Mouse (Mus musculus) embryonic facial prominence, embryonic 11.5 days (tissue): Measurements from ENCODE around the gene Hnrnpu. TPM values are rescaled to one million over a fixed set of nuclear protein-coding genes. Genes with fewer than 3 reads are reported as not detected.

ENCODE experiments used
- ATAC-seq: fragments of 200-750 bp; cut with Nextera tagmentation; replicated peaks from 2 replicates; pipeline ENCODE4 v1.8.0; 2017; ENCODE audit warnings: low read depth; ENCODE audit not compliant: insufficient number of reproducible peaks, low FRiP score, low TSS enrichment
- DNase-seq: peaks from one replicate; pipeline ENCODE4 v3.0.0-alpha.2; 2015; ENCODE audit warnings: low spot score
- H3K27ac ChIP-seq: fragments of 300-500 bp; sonication (generic); replicated peaks from 2 replicates; pipeline ENCODE4 v1.5.1; 2014; ENCODE audit warnings: mild to moderate bottlenecking, low read depth, low read length, control low read depth
- H3K27me3 ChIP-seq: fragments of 300-500 bp; sonication (generic); 2 replicates; pipeline ENCODE4 v1.6.1; 2014; ENCODE audit warnings: mild to moderate bottlenecking, low read length, moderate library complexity, mixed read lengths; ENCODE audit not compliant: control insufficient read depth, insufficient read depth
- H3K36me3 ChIP-seq: fragments of 300-500 bp; sonication (generic); replicated peaks from 2 replicates; pipeline ENCODE4 v1.6.1; 2014; ENCODE audit warnings: low read depth, mild to moderate bottlenecking, low read length, moderate library complexity, mixed read lengths; ENCODE audit not compliant: control insufficient read depth, insufficient read depth
- H3K4me1 ChIP-seq: fragments of 300-500 bp; sonication (generic); 2 replicates; pipeline ENCODE4 v1.6.1; 2014; ENCODE audit warnings: low read length, mixed read lengths; ENCODE audit not compliant: control insufficient read depth, insufficient read depth
- H3K4me2 ChIP-seq: fragments of 300-500 bp; sonication (generic); 2 replicates; pipeline ENCODE4 v1.6.1; 2014; ENCODE audit warnings: low read depth, mild to moderate bottlenecking, control low read depth, low read length, moderate library complexity
- H3K4me3 ChIP-seq: fragments of 300-500 bp; sonication (generic); 2 replicates; pipeline ENCODE4 v1.5.1; 2014; ENCODE audit warnings: low read depth, low read length, control low read depth
- H3K9ac ChIP-seq: fragments of 300-500 bp; sonication (generic); replicated peaks from 2 replicates; pipeline ENCODE4 v1.6.1; 2014; ENCODE audit warnings: mild to moderate bottlenecking, control low read depth, low read length
- H3K9me3 ChIP-seq: fragments of 300-500 bp; sonication (generic); replicated peaks from 2 replicates; pipeline ENCODE4 v1.6.1; 2016; ENCODE audit warnings: mild to moderate bottlenecking, low read length, inconsistent platforms, mixed read lengths; ENCODE audit not compliant: control insufficient read depth
- WGBS: fragments of 180-500 bp; shearing (Covaris S2); extraction: QIAGEN DNeasy Blood & Tissue Kit; methylation state at CpG from one replicate; pipeline ENCODE4 v1.1.7; 2014; 5-methylcytosine and 5-hydroxymethylcytosine counted together
- polyA plus RNA-seq: library from polyadenylated mRNA; unstranded; fragments of >200 nt; fragmentation: Nextera tagmentation; extraction: Ambion mirVana; gene quantifications from 2 replicates; pipeline ENCODE4 v1.2.1, GENCODE M21; 2014

Gene Hnrnpu
- 823 and 953 TPM in 2 replicates for polyA plus RNA-seq

DNA sequence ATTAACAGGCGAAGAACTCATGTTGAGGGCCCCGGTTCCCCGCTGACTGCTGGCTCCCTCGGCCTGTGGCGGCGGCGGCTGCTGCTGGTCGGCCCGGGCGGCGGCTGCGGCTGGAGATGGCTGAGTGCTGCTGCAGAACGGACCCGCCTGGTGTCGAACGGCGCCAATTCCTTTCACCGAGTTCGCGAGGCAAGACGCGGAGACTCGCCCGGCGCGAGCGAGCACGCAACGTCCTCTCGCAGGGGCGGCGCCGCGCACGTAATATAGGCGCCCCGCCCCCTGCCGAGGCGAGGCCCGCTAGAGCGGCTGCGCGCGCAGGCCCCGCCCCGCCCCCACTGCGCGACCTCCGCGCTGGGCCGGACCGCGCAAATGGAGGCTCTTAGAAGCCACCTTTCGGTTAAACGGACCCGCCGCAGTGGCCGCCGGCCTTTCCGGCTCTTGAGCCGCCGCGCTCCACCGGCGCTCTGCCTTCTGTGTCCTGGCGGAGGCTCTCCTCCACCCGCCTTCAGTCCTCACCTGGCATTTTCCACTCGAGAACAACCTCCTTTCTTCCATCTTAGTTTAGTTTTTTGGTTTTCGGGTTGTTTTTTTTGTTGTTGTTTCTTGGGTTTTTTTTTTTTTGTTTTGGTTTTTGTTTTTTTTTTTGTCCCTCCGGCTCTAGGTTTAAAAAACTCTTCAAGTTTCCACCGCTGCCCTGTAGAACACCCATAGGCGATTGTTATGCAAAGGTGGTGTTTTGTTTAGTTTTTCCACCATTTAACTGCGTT, at the start of gene Hnrnpu:
Gene Hnrnpu (minus strand): TSS at position 247 of the 767 bp plus-strand sequence.
- peak within 1 kb of the TSS; percentile 99 for H3K27ac ChIP-seq
- H3K27me3 ChIP-seq: no peaks in the 10 kb centered on the region
- peaks cover 3% of the 10 kb centered on the region for H3K36me3 ChIP-seq
- DNase-seq (peak; percentile 97), ATAC-seq (peak; percentile 85)
- H3K9ac ChIP-seq: peak within 1 kb of the TSS; percentile 100
- no peaks in the 10 kb centered on the region for H3K4me1 ChIP-seq
- WGBS: under 1% methylated on average over 58 of the region's 73 CpGs
- peak within 1 kb of the TSS; percentile 47 for H3K4me2 ChIP-seq
- peak within 1 kb of the TSS; percentile 100 for H3K4me3 ChIP-seq
- no peaks in the 10 kb centered on the region for H3K9me3 ChIP-seq

DNA sequence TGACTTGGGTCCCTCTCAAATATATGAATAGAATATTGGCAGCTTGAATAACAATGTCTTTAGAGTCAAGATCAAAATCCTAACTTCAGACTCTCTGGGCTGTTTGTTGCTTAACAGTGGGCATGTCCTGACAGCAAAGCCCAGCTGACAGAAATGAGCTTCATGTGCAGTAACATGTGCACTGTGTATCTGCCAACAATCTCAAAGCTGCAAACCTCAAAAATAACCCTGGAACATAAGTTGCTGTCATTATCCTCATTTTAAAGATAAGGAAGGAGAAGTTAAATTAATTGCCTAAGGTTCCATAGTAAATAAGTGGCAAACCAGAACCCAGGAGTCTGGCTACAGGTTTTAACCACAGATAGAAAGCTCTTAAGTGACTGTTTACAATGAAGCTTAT, 44.6 kb upstream of the Hnrnpu start:
- no peak overlapping the region for H3K4me3 ChIP-seq
- no peak overlapping the region for H3K9ac ChIP-seq
- no peaks in the 10 kb centered on the region for H3K9me3 ChIP-seq
- ATAC-seq (no peak), DNase-seq (no peak)
- no peak overlapping the region for H3K27ac ChIP-seq
- H3K4me2 ChIP-seq: no peak overlapping the region
- no peaks in the 10 kb centered on the region for H3K36me3 ChIP-seq
- H3K4me1 ChIP-seq: no peaks in the 10 kb centered on the region
- no peaks in the 10 kb centered on the region for H3K27me3 ChIP-seq

- H3K27me3 ChIP-seq: no peaks in the 10 kb centered on the region
- H3K9ac ChIP-seq: no peak overlapping the region
- no peak overlapping the region for H3K4me3 ChIP-seq
- no peaks in the 10 kb centered on the region for H3K36me3 ChIP-seq
- H3K27ac ChIP-seq: no peak overlapping the region
- no peaks in the 10 kb centered on the region for H3K9me3 ChIP-seq
- ATAC-seq: no peak
- H3K4me2 ChIP-seq: no peak overlapping the region
- no peaks in the 10 kb centered on the region for H3K4me1 ChIP-seq
- no peak for DNase-seq
- 65% methylated on average over 1 of the region's 1 CpGs for WGBS
These were observed 41.6 kb upstream of the Hnrnpu start for GRCm38 (mm10) chr1:178379224-178379623.

DNA sequence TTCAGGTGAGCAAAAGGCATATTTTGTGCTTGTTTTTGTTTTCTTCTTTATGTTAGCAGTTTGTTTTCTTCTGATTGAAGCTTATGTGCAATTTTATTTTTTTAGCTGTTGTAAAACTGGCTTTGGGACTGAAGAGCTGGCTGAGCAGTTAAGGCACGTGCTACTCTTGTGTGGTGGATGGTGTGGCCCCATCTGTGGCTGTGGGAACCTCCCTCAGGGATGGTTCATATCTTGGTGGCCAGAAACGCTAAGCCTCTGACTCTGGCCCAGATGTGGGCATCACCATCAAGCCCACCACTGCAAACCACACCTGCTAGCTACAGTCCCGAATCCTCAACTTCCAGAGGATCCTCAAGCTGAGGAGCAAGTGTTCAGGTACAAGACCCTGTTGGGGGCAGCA, 40.5 kb upstream of the Hnrnpu start:
- Histone ChIP-seq H3K4me3 (no peak overlapping the region), H3K27me3 (no peaks in the 10 kb centered on the region), H3K4me2 (no peak overlapping the region), H3K27ac (no peak overlapping the region), H3K4me1 (no peaks in the 10 kb centered on the region), H3K9ac (no peak overlapping the region), H3K9me3 (no peaks in the 10 kb centered on the region), H3K36me3 (no peaks in the 10 kb centered on the region)
- no peak for ATAC-seq
- no peak for DNase-seq
- WGBS: 73% methylated on average over 3 of the region's 3 CpGs

DNA sequence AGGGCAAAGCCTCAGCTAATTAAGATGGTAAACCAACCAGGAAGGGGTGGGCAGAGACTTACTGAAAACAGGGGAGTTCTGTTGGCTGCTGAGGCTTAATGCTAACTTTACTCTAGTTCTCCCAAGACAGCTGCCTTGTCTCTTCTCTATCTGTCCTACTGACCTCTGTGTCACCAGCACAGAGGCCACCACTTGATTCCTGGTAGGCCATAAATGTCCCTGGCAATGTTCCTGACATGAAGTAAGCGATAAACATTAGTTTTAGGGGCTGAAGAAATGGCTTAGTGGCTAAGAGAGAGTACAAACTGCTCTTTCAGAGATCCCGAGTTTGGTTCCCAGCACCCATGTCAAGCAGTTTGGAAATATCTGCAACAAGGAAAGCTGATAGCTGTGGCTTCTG, 39.3 kb upstream of the Hnrnpu start:
- WGBS: 85% methylated on average over 2 of the region's 2 CpGs
- Histone ChIP-seq H3K36me3 (no peaks in the 10 kb centered on the region), H3K4me2 (no peak overlapping the region)

DNA sequence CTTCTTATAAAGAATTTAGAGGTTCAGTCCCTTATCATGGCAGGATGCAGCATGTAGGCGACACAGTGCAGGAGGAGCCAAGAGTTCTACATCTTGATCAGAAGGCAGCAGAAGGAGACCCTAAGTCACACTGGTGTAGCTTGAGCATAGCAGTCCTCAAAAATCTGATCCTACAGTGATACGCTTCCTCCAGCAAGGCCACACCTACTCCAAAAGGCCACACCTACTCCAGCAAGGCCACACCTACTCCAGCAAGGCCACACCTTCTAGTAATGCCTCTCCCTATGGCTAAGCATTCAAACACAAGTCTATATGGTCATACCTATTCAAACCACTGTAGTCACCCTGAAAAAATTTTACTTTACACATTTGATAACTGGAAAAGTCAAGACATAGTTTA, 38.5 kb upstream of the Hnrnpu start:
- no peak for ATAC-seq
- Histone ChIP-seq H3K27me3 (no peaks in the 10 kb centered on the region), H3K27ac (no peak overlapping the region), H3K9me3 (no peaks in the 10 kb centered on the region), H3K4me3 (no peak overlapping the region), H3K4me1 (no peaks in the 10 kb centered on the region), H3K9ac (no peak overlapping the region), H3K4me2 (no peak overlapping the region), H3K36me3 (no peaks in the 10 kb centered on the region)
- 88% methylated on average over 2 of the region's 2 CpGs for WGBS
- no peak for DNase-seq

More for the DNA sequence above, 39.3 kb upstream of the Hnrnpu start:
- H3K27ac ChIP-seq: no peak overlapping the region
- ATAC-seq (no peak), DNase-seq (no peak)
- H3K27me3 ChIP-seq: no peaks in the 10 kb centered on the region
- H3K4me3 ChIP-seq: no peak overlapping the region
- no peak overlapping the region for H3K9ac ChIP-seq
- H3K4me1 ChIP-seq: no peaks in the 10 kb centered on the region
- no peaks in the 10 kb centered on the region for H3K9me3 ChIP-seq

GRCm38 (mm10) chr1:178375381-178375780, 37.8 kb upstream of the Hnrnpu start:
- Histone ChIP-seq H3K36me3 (no peaks in the 10 kb centered on the region), H3K9me3 (no peaks in the 10 kb centered on the region), H3K4me1 (no peaks in the 10 kb centered on the region), H3K27me3 (no peaks in the 10 kb centered on the region), H3K4me3 (no peak overlapping the region), H3K9ac (no peak overlapping the region), H3K4me2 (no peak overlapping the region), H3K27ac (no peak overlapping the region)
- DNase-seq (no peak), ATAC-seq (no peak)

GRCm38 (mm10) chr1:178372681-178373080, 35.1 kb upstream of the Hnrnpu start:
- ATAC-seq (no peak), DNase-seq (no peak)
- Histone ChIP-seq H3K27me3 (no peaks in the 10 kb centered on the region), H3K4me2 (no peak overlapping the region), H3K27ac (no peak overlapping the region), H3K9ac (no peak overlapping the region), H3K36me3 (no peaks in the 10 kb centered on the region), H3K4me3 (no peak overlapping the region), H3K4me1 (no peaks in the 10 kb centered on the region), H3K9me3 (no peaks in the 10 kb centered on the region)
- 89% methylated on average over 4 of the region's 4 CpGs for WGBS
